Mouse (Mus musculus) liver, embryonic 15.5 days (tissue): Measurements from ENCODE around the gene Ptpn3. TPM values are rescaled to one million over a fixed set of nuclear protein-coding genes. Genes with fewer than 3 reads are reported as not detected.
"Not testable (repeated sequence)": the region's sequence is repeated elsewhere in the genome, so short reads cannot be mapped to it uniquely, and the experiment has no call there.

Experiments
- ATAC-seq: fragments of 200-750 bp; cut with Nextera tagmentation; 2 replicates; pipeline ENCODE4 v1.8.0; 2017; ENCODE audit warnings: moderate number of reproducible peaks, mild to moderate bottlenecking, moderate library complexity; ENCODE audit not compliant: insufficient read depth
- H3K27ac ChIP-seq: fragments of 300-500 bp; sonication (generic); replicated peaks from 2 replicates; pipeline ENCODE4 v1.5.1; 2015; ENCODE audit warnings: mild to moderate bottlenecking, inconsistent platforms
- H3K27me3 ChIP-seq: fragments of 300-500 bp; sonication (generic); 2 replicates; pipeline ENCODE4 v1.6.1; 2015; ENCODE audit warnings: mild to moderate bottlenecking, inconsistent platforms
- H3K36me3 ChIP-seq: fragments of 300-500 bp; sonication (generic); replicated peaks from 2 replicates; pipeline ENCODE4 v1.6.1; 2015; ENCODE audit warnings: moderate library complexity, mild to moderate bottlenecking, inconsistent platforms
- H3K4me1 ChIP-seq: fragments of 300-500 bp; sonication (generic); replicated peaks from 2 replicates; pipeline ENCODE4 v1.6.1; 2015; ENCODE audit warnings: inconsistent platforms
- H3K4me2 ChIP-seq: fragments of 300-500 bp; sonication (generic); 2 replicates; pipeline ENCODE4 v1.6.1; 2015; ENCODE audit warnings: moderate library complexity, mild to moderate bottlenecking, inconsistent platforms
- H3K4me3 ChIP-seq: fragments of 300-500 bp; sonication (generic); replicated peaks from 2 replicates; pipeline ENCODE4 v1.5.1; 2015; ENCODE audit warnings: mild to moderate bottlenecking, inconsistent platforms
- H3K9ac ChIP-seq: fragments of 300-500 bp; sonication (generic); 2 replicates; pipeline ENCODE4 v1.6.1; 2015; ENCODE audit warnings: moderate library complexity, mild to moderate bottlenecking, inconsistent platforms
- H3K9me3 ChIP-seq: fragments of 300-500 bp; sonication (generic); replicated peaks from 2 replicates; pipeline ENCODE4 v1.6.1; 2016; ENCODE audit warnings: inconsistent platforms
- WGBS: fragments of 180-500 bp; shearing (Covaris S2); methylation state at CpG from one replicate; pipeline ENCODE4 v1.1.7; 2015; ENCODE audit warnings: mixed read lengths; ENCODE audit not compliant: insufficient replicate concordance; 5-methylcytosine and 5-hydroxymethylcytosine counted together
- polyA plus RNA-seq: library from polyadenylated mRNA; unstranded; fragments of >200 nt; fragmentation: Nextera tagmentation; extraction: Ambion mirVana; gene quantifications from 2 replicates; pipeline ENCODE4 v1.2.1, GENCODE M21; 2015

Ptpn3 gene
- polyA plus RNA-seq, 1 experiment from 2014 or later: 0.52 TPM

GRCm38 (mm10) chr4:57277671-57278070, 24.0 kb downstream of the Ptpn3 start:
- WGBS: 37% methylated on average over 3 of the region's 3 CpGs
- Histone ChIP-seq H3K4me2 (no peak overlapping the region), H3K27me3 (no peaks in the 10 kb centered on the region)

GRCm38 (mm10) chr4:57275116-57275743, 26.4 kb downstream of the Ptpn3 start:
- ATAC-seq: no peak
- no peaks in the 10 kb centered on the region for H3K36me3 ChIP-seq
- WGBS: 3% methylated on average over 8 of the region's 8 CpGs
- H3K27me3 ChIP-seq: no peaks in the 10 kb centered on the region
- H3K9me3 ChIP-seq: no peaks in the 10 kb centered on the region
- H3K4me3 ChIP-seq: no peak overlapping the region
- no peak overlapping the region for H3K27ac ChIP-seq
- H3K9ac ChIP-seq: no peak overlapping the region
- H3K4me2 ChIP-seq: no peak overlapping the region
- 0 out of 2 replicates have a peak, but pooled peaks cover 6% of the 10 kb centered on the region for H3K4me1 ChIP-seq

More at GRCm38 (mm10) chr4:57277671-57278070, 24.0 kb downstream of the Ptpn3 start:
- no peaks in the 10 kb centered on the region for H3K9me3 ChIP-seq
- H3K36me3 ChIP-seq: no peaks in the 10 kb centered on the region
- H3K9ac ChIP-seq: no peak overlapping the region
- no peak overlapping the region for H3K27ac ChIP-seq
- H3K4me1 ChIP-seq: peaks cover 6% of the 10 kb centered on the region
- no peak overlapping the region for H3K4me3 ChIP-seq
- ATAC-seq: no peak

- WGBS: 38% methylated on average over 15 of the region's 15 CpGs
- H3K27me3 ChIP-seq: no peaks in the 10 kb centered on the region
- ATAC-seq: no peak
- H3K4me3 ChIP-seq: no peak overlapping the region
- H3K36me3 ChIP-seq: no peaks in the 10 kb centered on the region
- H3K4me2 ChIP-seq: no peak overlapping the region
- H3K9me3 ChIP-seq: no peaks in the 10 kb centered on the region
- no peak overlapping the region for H3K27ac ChIP-seq
- H3K4me1 ChIP-seq: 0 out of 2 replicates have a peak, but pooled peaks cover under 1% of the 10 kb centered on the region
- no peak overlapping the region for H3K9ac ChIP-seq
Measured at GRCm38 (mm10) chr4:57273532-57274502, 27.8 kb downstream of the Ptpn3 start.

- ATAC-seq: no peak
- no peaks in the 10 kb centered on the region for H3K36me3 ChIP-seq
- H3K4me3 ChIP-seq: no peak overlapping the region
- no peak overlapping the region for H3K9ac ChIP-seq
- 66% methylated on average over 8 of the region's 8 CpGs for WGBS
- no peak overlapping the region for H3K4me2 ChIP-seq
- no peaks in the 10 kb centered on the region for H3K9me3 ChIP-seq
- H3K4me1 ChIP-seq: no peaks in the 10 kb centered on the region
- H3K27ac ChIP-seq: no peak overlapping the region
- no peaks in the 10 kb centered on the region for H3K27me3 ChIP-seq
Measured at GRCm38 (mm10) chr4:57270991-57271390, 30.6 kb downstream of the Ptpn3 start.

GRCm38 (mm10) chr4:57270489-57270888, 31.1 kb downstream of the Ptpn3 start:
- H3K4me2 ChIP-seq: not testable (repeated sequence)

GRCm38 (mm10) chr4:57269344-57269743, 32.3 kb downstream of the Ptpn3 start:
- no peak overlapping the region for H3K9ac ChIP-seq
- H3K27ac ChIP-seq: no peak overlapping the region
- no peaks in the 10 kb centered on the region for H3K27me3 ChIP-seq
- no peaks in the 10 kb centered on the region for H3K36me3 ChIP-seq
- no peak overlapping the region for H3K4me3 ChIP-seq
- no peaks in the 10 kb centered on the region for H3K4me1 ChIP-seq
- no peaks in the 10 kb centered on the region for H3K9me3 ChIP-seq
- 67% methylated on average over 10 of the region's 10 CpGs for WGBS
- ATAC-seq: no peak
- no peak overlapping the region for H3K4me2 ChIP-seq

More at GRCm38 (mm10) chr4:57270489-57270888, 31.1 kb downstream of the Ptpn3 start:
- not testable (repeated sequence) for H3K4me3 ChIP-seq, H3K36me3 ChIP-seq, ATAC-seq, H3K4me1 ChIP-seq, H3K27me3 ChIP-seq, H3K9ac ChIP-seq, H3K9me3 ChIP-seq, H3K27ac ChIP-seq
- 58% methylated on average over 5 of the region's 5 CpGs for WGBS

- no peaks in the 10 kb centered on the region for H3K4me1 ChIP-seq
- H3K4me3 ChIP-seq: no peak overlapping the region
- H3K9ac ChIP-seq: no peak overlapping the region
- no peak overlapping the region for H3K27ac ChIP-seq
- no peak overlapping the region for H3K4me2 ChIP-seq
- 72% methylated on average over 8 of the region's 8 CpGs for WGBS
- no peaks in the 10 kb centered on the region for H3K36me3 ChIP-seq
- ATAC-seq: no peak
- no peaks in the 10 kb centered on the region for H3K27me3 ChIP-seq
- no peaks in the 10 kb centered on the region for H3K9me3 ChIP-seq
Measured at GRCm38 (mm10) chr4:57268330-57268729, 33.3 kb downstream of the Ptpn3 start.

GRCm38 (mm10) chr4:57266389-57266788, 35.2 kb downstream of the Ptpn3 start:
- 67% methylated on average over 9 of the region's 9 CpGs for WGBS
- H3K9ac ChIP-seq: no peak overlapping the region
- no peak overlapping the region for H3K4me3 ChIP-seq
- no peak for ATAC-seq
- H3K27me3 ChIP-seq: no peaks in the 10 kb centered on the region
- no peaks in the 10 kb centered on the region for H3K4me1 ChIP-seq
- H3K36me3 ChIP-seq: no peaks in the 10 kb centered on the region
- H3K27ac ChIP-seq: no peak overlapping the region
- no peaks in the 10 kb centered on the region for H3K9me3 ChIP-seq
- no peak overlapping the region for H3K4me2 ChIP-seq

- no peaks in the 10 kb centered on the region for H3K9me3 ChIP-seq
- H3K27ac ChIP-seq: no peak overlapping the region
- H3K36me3 ChIP-seq: no peaks in the 10 kb centered on the region
- ATAC-seq: no peak
- 70% methylated on average over 7 of the region's 7 CpGs for WGBS
- no peaks in the 10 kb centered on the region for H3K27me3 ChIP-seq
- no peak overlapping the region for H3K9ac ChIP-seq
- H3K4me1 ChIP-seq: no peaks in the 10 kb centered on the region
- H3K4me2 ChIP-seq: no peak overlapping the region
- H3K4me3 ChIP-seq: no peak overlapping the region
Measured at GRCm38 (mm10) chr4:57263695-57264094, 37.9 kb downstream of the Ptpn3 start.

- Histone ChIP-seq H3K9me3 (no peaks in the 10 kb centered on the region), H3K4me3 (no peak overlapping the region), H3K27me3 (no peaks in the 10 kb centered on the region), H3K36me3 (no peaks in the 10 kb centered on the region), H3K27ac (no peak overlapping the region), H3K4me2 (no peak overlapping the region), H3K4me1 (no peaks in the 10 kb centered on the region), H3K9ac (no peak overlapping the region)
- no peak for ATAC-seq
- 56% methylated on average over 8 of the region's 8 CpGs for WGBS
Measured at GRCm38 (mm10) chr4:57263061-57263685, 38.5 kb downstream of the Ptpn3 start.

GRCm38 (mm10) chr4:57262451-57262850, 39.2 kb downstream of the Ptpn3 start:
- H3K4me3 ChIP-seq: no peak overlapping the region
- no peak overlapping the region for H3K9ac ChIP-seq
- no peaks in the 10 kb centered on the region for H3K27me3 ChIP-seq
- no peaks in the 10 kb centered on the region for H3K36me3 ChIP-seq
- WGBS: 60% methylated on average over 8 of the region's 8 CpGs
- no peak overlapping the region for H3K4me2 ChIP-seq
- ATAC-seq: no peak
- no peak overlapping the region for H3K27ac ChIP-seq
- no peaks in the 10 kb centered on the region for H3K4me1 ChIP-seq
- H3K9me3 ChIP-seq: no peaks in the 10 kb centered on the region
